Mouse (Mus musculus): Measurements from ENCODE around the gene Tuba1c. TPM values are rescaled to one million over a fixed set of nuclear protein-coding genes. Genes with fewer than 3 reads are reported as not detected.

Tuba1c gene
- polyA plus RNA-seq, 1 experiment from 2014 or later: 202 TPM

GRCm38 (mm10) chr15:99085997-99086396 is 56.3 kb downstream of the Tuba1c start:
- 72% methylated on average over 4 of the region's 4 CpGs for WGBS
- Histone ChIP-seq H3K27ac (ENCODE audit: low read depth, low read length) (no peak overlapping the region), H3K9ac (ENCODE audit: low read depth, low read length) (no peak overlapping the region), H3K4me3 (ENCODE audit: low read depth, low read length) (no peak overlapping the region), H3K36me3 (ENCODE audit: control insufficient read depth, insufficient read depth, low read length) (peaks cover 14% of the 10 kb centered on the region; the same call in 1 of the 2 replicates), H3K27me3 (replicated peaks; ENCODE audit: control insufficient read depth, insufficient read depth, low read length) (peaks cover 70% of the 10 kb centered on the region), H3K9me3 (ENCODE audit: control insufficient read depth, low read length) (no peaks in the 10 kb centered on the region), H3K4me1 (replicated peaks; ENCODE audit: control insufficient read depth, insufficient read depth, low read length) (peaks cover 18% of the 10 kb centered on the region), H3K4me2 (no peak overlapping the region)
- DNase-seq (ENCODE audit: low spot score) (no peak), ATAC-seq (replicated peaks; ENCODE audit: low FRiP score) (no peak)

- H3K4me3 ChIP-seq (ENCODE audit: low read depth, low read length): peak within 1 kb of the TSS; percentile 13
- 11% methylated on average over 59 of the region's 60 CpGs for WGBS
- no peak within 1 kb of the TSS for H3K27ac ChIP-seq (ENCODE audit: low read depth, low read length)
- H3K4me2 ChIP-seq: peak within 1 kb of the TSS; percentile 56
- no peaks in the 10 kb centered on the region for H3K9me3 ChIP-seq (ENCODE audit: control insufficient read depth, low read length)
- H3K36me3 ChIP-seq (ENCODE audit: control insufficient read depth, insufficient read depth, low read length): peaks cover 7% of the 10 kb centered on the region; the same call in 1 of the 2 replicates
- peaks cover 84% of the 10 kb centered on the region for H3K27me3 ChIP-seq (replicated peaks; ENCODE audit: control insufficient read depth, insufficient read depth, low read length)
- DNase-seq (ENCODE audit: low spot score): no peak
- no peak within 1 kb of the TSS for H3K9ac ChIP-seq (ENCODE audit: low read depth, low read length)
- ATAC-seq (replicated peaks; ENCODE audit: low FRiP score): no peak
- peaks cover 18% of the 10 kb centered on the region for H3K4me1 ChIP-seq (replicated peaks; ENCODE audit: control insufficient read depth, insufficient read depth, low read length)
These were observed 57.8 kb downstream of the Tuba1c start, which contains the start of gene C1ql4 for GRCm38 (mm10) chr15:99087253-99088075. C1ql4 (minus strand) TSS chr15:99087817.

Small RNA genes within 50 kb of the gene (microRNA-seq; reads per million reads assigned to microRNA genes)
- 2.5 reads per million for gene Mir6960 (ENCODE audit: borderline number of aligned reads)

Other genes starting within 250 kb of the Tuba1c start
- not detected in 2 replicates for gene Wnt1, start 240.0 kb upstream of the Tuba1c start, polyA plus RNA-seq (2014; fragmentation: Nextera tagmentation; extraction: Ambion mirVana)
- 0.12 and 0.16 TPM in 2 replicates for gene Ddn, start 220.4 kb upstream of the Tuba1c start, polyA plus RNA-seq (2014; fragmentation: Nextera tagmentation; extraction: Ambion mirVana)
- 128 and 140 TPM in 2 replicates for gene Prkag1, start 198.4 kb upstream of the Tuba1c start, polyA plus RNA-seq (2014; fragmentation: Nextera tagmentation; extraction: Ambion mirVana)
- 14.3 and 17.0 TPM in 2 replicates for gene Kmt2d, start 158.7 kb upstream of the Tuba1c start, polyA plus RNA-seq (2014; fragmentation: Nextera tagmentation; extraction: Ambion mirVana)
- gene Rhebl1, start 135.4 kb upstream of the Tuba1c start, polyA plus RNA-seq (2014; fragmentation: Nextera tagmentation; extraction: Ambion mirVana): 6.7 and 7.4 TPM in 2 replicates
- gene Dhh, start 131.4 kb upstream of the Tuba1c start, polyA plus RNA-seq (2014; fragmentation: Nextera tagmentation; extraction: Ambion mirVana): 0.37 and 0.45 TPM in 2 replicates
- 1.6 and 2.8 TPM in 2 replicates for gene Lmbr1l, start 111.7 kb upstream of the Tuba1c start, polyA plus RNA-seq (2014; fragmentation: Nextera tagmentation; extraction: Ambion mirVana)
- gene Tuba1b, start 95.3 kb upstream of the Tuba1c start, polyA plus RNA-seq (2014; fragmentation: Nextera tagmentation; extraction: Ambion mirVana): 1,854 and 2,015 TPM in 2 replicates
- gene Gm49450, start 76.3 kb upstream of the Tuba1c start, polyA plus RNA-seq (2014; fragmentation: Nextera tagmentation; extraction: Ambion mirVana): not detected in 2 replicates
- 419 and 432 TPM in 2 replicates for gene Tuba1a, start 76.2 kb upstream of the Tuba1c start, polyA plus RNA-seq (2014; fragmentation: Nextera tagmentation; extraction: Ambion mirVana)
- 0.36 and 0.90 TPM in 2 replicates for gene Prph, start 25.3 kb downstream of the Tuba1c start, polyA plus RNA-seq (2014; fragmentation: Nextera tagmentation; extraction: Ambion mirVana)
- gene Troap, start 44.7 kb downstream of the Tuba1c start, polyA plus RNA-seq (2014; fragmentation: Nextera tagmentation; extraction: Ambion mirVana): 26.5 and 27.8 TPM in 2 replicates
- gene C1ql4, start 57.9 kb downstream of the Tuba1c start, polyA plus RNA-seq (2014; fragmentation: Nextera tagmentation; extraction: Ambion mirVana): 0.25 TPM in 1 of 2 replicates, not detected in the other
- gene Dnajc22, start 63.3 kb downstream of the Tuba1c start, polyA plus RNA-seq (2014; fragmentation: Nextera tagmentation; extraction: Ambion mirVana): 17.1 and 19.8 TPM in 2 replicates
- gene Spats2, start 96.0 kb downstream of the Tuba1c start, polyA plus RNA-seq (2014; fragmentation: Nextera tagmentation; extraction: Ambion mirVana): 32.9 and 35.0 TPM in 2 replicates
- 0.15 TPM in 1 of 2 replicates, not detected in the other for gene Kcnh3, start 195.0 kb downstream of the Tuba1c start, polyA plus RNA-seq (2014; fragmentation: Nextera tagmentation; extraction: Ambion mirVana)
- 113 and 123 TPM in 2 replicates for gene Mcrs1, start 222.1 kb downstream of the Tuba1c start, polyA plus RNA-seq (2014; fragmentation: Nextera tagmentation; extraction: Ambion mirVana)